Mouse (Mus musculus) kidney, adult 2 months (tissue): ENCODE results near the gene Atp6v0d1. TPM values are rescaled to one million over a fixed set of nuclear protein-coding genes. Genes with fewer than 3 reads are reported as not detected.

ENCODE experiments used
- DNase-seq: peaks from one replicate; pipeline ENCODE4 v3.0.0; 2021
- H3K27ac ChIP-seq: fragments of 200-500 bp; 2 replicates; pipeline ENCODE4 v1.5.1; 2012; ENCODE audit warnings: low read depth, low read length, control low read depth, inconsistent platforms; ENCODE audit not compliant: insufficient read depth
- H3K27me3 ChIP-seq: fragments of 200-500 bp; replicated peaks from 2 replicates; pipeline ENCODE4 v1.6.1; 2012; ENCODE audit warnings: mild to moderate bottlenecking, moderate library complexity, low read length, inconsistent platforms; ENCODE audit not compliant: control insufficient read depth, insufficient read depth
- H3K36me3 ChIP-seq: fragments of 200-500 bp; 2 replicates; pipeline ENCODE4 v1.6.1; 2012; ENCODE audit warnings: mild to moderate bottlenecking, moderate library complexity, low read length, inconsistent platforms; ENCODE audit not compliant: control insufficient read depth, insufficient read depth
- H3K4me1 ChIP-seq: fragments of 200-500 bp; 2 replicates; pipeline ENCODE4 v1.6.1; 2011; ENCODE audit warnings: low read length; ENCODE audit not compliant: control insufficient read depth, insufficient read depth
- H3K4me3 ChIP-seq: fragments of 200-500 bp; 2 replicates; pipeline ENCODE4 v1.5.1; 2011; ENCODE audit warnings: mild to moderate bottlenecking, low read depth, low read length, control low read depth; ENCODE audit not compliant: insufficient read depth
- CTCF ChIP-seq: fragments of 200-500 bp; conservative IDR thresholded peaks from 2 replicates; pipeline ENCODE4 v1.5.1; 2011; ENCODE audit warnings: low read depth, mild to moderate bottlenecking, control low read depth, low read length, moderate library complexity, mixed read lengths; ENCODE audit not compliant: insufficient read depth, insufficient read length
- POLR2A ChIP-seq: fragments of 200-500 bp; IDR thresholded peaks from one replicate; pipeline ENCODE4 v1.6.1; 2011; ENCODE audit warnings: low read depth, low read length, control low read depth
- WGBS: fragments of 180-500 bp; shearing (Covaris S2); methylation state at CpG from one replicate; pipeline ENCODE4 v1.1.7; 2018; 5-methylcytosine and 5-hydroxymethylcytosine counted together
- polyA plus RNA-seq: library from polyadenylated mRNA; depleted of rRNA; stranded (reverse); fragments of >200 nt; gene quantifications from 2 replicates; pipeline ENCODE4 v1.2.3, GENCODE M21; 2012

Atp6v0d1 gene
- polyA plus RNA-seq, 1 experiment, result 182 TPM

GRCm38 (mm10) chr8:105536546-105536945 lies 29.3 kb downstream of the Atp6v0d1 start:
- WGBS, result 85% methylated on average over 3 of the region's 3 CpGs

GRCm38 (mm10) chr8:105533892-105534329 lies 31.9 kb downstream of the Atp6v0d1 start:
- peak; percentile 75 for DNase-seq
- 0% methylated on average over 1 of the region's 1 CpGs for WGBS
- peak; percentile 79 for TF ChIP-seq CTCF
- no peak for TF ChIP-seq POLR2A

More at GRCm38 (mm10) chr8:105536546-105536945, 29.3 kb downstream of the Atp6v0d1 start:
- Histone ChIP-seq H3K27me3 (no peaks in the 10 kb centered on the region), H3K4me3 (no peak overlapping the region), H3K36me3 (peaks cover 7% of the 10 kb centered on the region; the same call in 1 of the 2 replicates), H3K4me1 (peaks cover 7% of the 10 kb centered on the region; the same call in 1 of the 2 replicates), H3K27ac (no peak overlapping the region)
- no peak for DNase-seq
- TF ChIP-seq POLR2A (no peak), CTCF (no peak)

GRCm38 (mm10) chr8:105533439-105533838 lies 32.4 kb downstream of the Atp6v0d1 start:
- Histone ChIP-seq H3K4me3 (no peak overlapping the region), H3K27me3 (no peaks in the 10 kb centered on the region), H3K4me1 (peaks cover 10% of the 10 kb centered on the region), H3K36me3 (0 out of 2 replicates have a peak, but pooled peaks cover 3% of the 10 kb centered on the region), H3K27ac (peak overlapping the region; percentile 46; the same call in 1 of the 2 replicates)
- TF ChIP-seq POLR2A, result no peak
- no peak for TF ChIP-seq CTCF
- WGBS, result 9% methylated on average over 2 of the region's 2 CpGs
- DNase-seq, result no peak

More at GRCm38 (mm10) chr8:105533892-105534329, 31.9 kb downstream of the Atp6v0d1 start:
- peaks cover 5% of the 10 kb centered on the region; the same call in 1 of the 2 replicates for H3K36me3 ChIP-seq
- H3K4me3 ChIP-seq, result no peak overlapping the region
- H3K27me3 ChIP-seq, result no peaks in the 10 kb centered on the region
- H3K4me1 ChIP-seq, result peaks cover 9% of the 10 kb centered on the region
- peak overlapping the region; percentile 46; the same call in 1 of the 2 replicates for H3K27ac ChIP-seq

- peak; percentile 71 for DNase-seq
- no peak for TF ChIP-seq POLR2A
- peak; percentile 65 for TF ChIP-seq CTCF
- H3K36me3 ChIP-seq, result no peaks in the 10 kb centered on the region
- 50% methylated on average over 2 of the region's 2 CpGs for WGBS
- H3K4me1 ChIP-seq, result peaks cover 10% of the 10 kb centered on the region
- no peaks in the 10 kb centered on the region for H3K27me3 ChIP-seq
- no peak overlapping the region for H3K4me3 ChIP-seq
- H3K27ac ChIP-seq, result no peak overlapping the region
Measured at GRCm38 (mm10) chr8:105531774-105532173, 34.1 kb downstream of the Atp6v0d1 start.

GRCm38 (mm10) chr8:105529271-105529670 lies 36.6 kb downstream of the Atp6v0d1 start:
- H3K4me3 ChIP-seq, result no peak overlapping the region
- H3K27me3 ChIP-seq, result no peaks in the 10 kb centered on the region
- peak overlapping the region; percentile 37; the same call in 1 of the 2 replicates for H3K27ac ChIP-seq
- H3K36me3 ChIP-seq, result peaks cover 2% of the 10 kb centered on the region
- WGBS, result 71% methylated on average over 3 of the region's 3 CpGs
- TF ChIP-seq CTCF, result no peak
- no peak for TF ChIP-seq POLR2A
- peak; percentile 55 for DNase-seq
- peaks cover 10% of the 10 kb centered on the region for H3K4me1 ChIP-seq

- Histone ChIP-seq H3K27ac (peak overlapping the region; percentile 6; the same call in 1 of the 2 replicates), H3K27me3 (no peaks in the 10 kb centered on the region), H3K4me1 (peaks cover 4% of the 10 kb centered on the region; the same call in 1 of the 2 replicates), H3K36me3 (peaks cover 2% of the 10 kb centered on the region), H3K4me3 (no peak overlapping the region)
- TF ChIP-seq CTCF (no peak), POLR2A (no peak)
- DNase-seq, result no peak
- WGBS, result 95% methylated on average over 1 of the region's 1 CpGs
Measured at GRCm38 (mm10) chr8:105528206-105528605, 37.6 kb downstream of the Atp6v0d1 start.

- WGBS, result 57% methylated on average over 2 of the region's 2 CpGs
- H3K36me3 ChIP-seq, result peaks cover 2% of the 10 kb centered on the region
- DNase-seq, result peak; percentile 83
Measured at GRCm38 (mm10) chr8:105527110-105527509, 38.7 kb downstream of the Atp6v0d1 start.

More at GRCm38 (mm10) chr8:105527110-105527509, 38.7 kb downstream of the Atp6v0d1 start:
- Histone ChIP-seq H3K27me3 (no peaks in the 10 kb centered on the region), H3K27ac (peak overlapping the region; percentile 59), H3K4me1 (peaks cover 4% of the 10 kb centered on the region; the same call in 1 of the 2 replicates), H3K4me3 (no peak overlapping the region)
- TF ChIP-seq POLR2A, result no peak
- TF ChIP-seq CTCF, result no peak
